Mouse (Mus musculus): ENCODE measurements around the gene Snapin.

Gene Snapin

DNA sequence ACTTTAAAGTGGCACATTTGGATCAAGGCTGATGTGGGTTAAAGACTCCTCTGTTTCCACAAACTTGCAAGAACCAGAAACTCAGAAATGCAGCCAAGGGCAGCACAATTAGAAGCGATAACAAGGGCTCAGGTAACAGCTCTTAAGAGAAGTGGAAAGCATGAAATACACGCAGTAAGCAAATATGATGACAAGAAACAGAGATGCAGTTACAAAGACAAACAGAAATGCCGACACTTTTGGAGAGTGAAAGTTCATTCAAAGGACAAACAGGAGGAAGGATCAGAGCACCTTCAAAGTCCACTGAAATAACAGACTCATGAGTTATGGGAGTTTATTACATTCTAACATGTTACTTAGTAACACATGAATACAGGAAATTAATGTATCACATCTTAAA is 15.5 kb upstream of the Snapin start:
- in situ Hi-C loops (cut with MboI, MseI) = no loop called here

DNA sequence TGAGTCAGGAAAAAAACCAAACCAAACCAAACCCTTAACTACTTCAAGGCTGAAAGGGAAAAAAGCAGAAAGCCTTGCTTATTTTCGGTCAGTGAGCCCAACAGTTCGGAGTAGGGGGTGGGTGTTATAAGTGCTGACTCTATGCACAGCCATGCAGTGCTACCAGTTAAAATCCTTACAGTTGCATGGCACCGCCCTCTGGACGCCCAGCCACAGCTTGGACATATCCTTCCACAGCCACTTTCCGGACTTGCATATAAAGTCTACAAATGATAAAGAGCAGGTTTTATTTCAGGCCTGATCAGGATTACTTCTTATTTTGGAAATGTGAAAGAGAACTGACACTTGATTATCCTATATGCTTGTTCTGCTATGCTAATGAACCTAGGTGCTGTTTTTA is 14.4 kb upstream of the Snapin start:
- in situ Hi-C loops (cut with MboI, MseI) = no loop called here

DNA sequence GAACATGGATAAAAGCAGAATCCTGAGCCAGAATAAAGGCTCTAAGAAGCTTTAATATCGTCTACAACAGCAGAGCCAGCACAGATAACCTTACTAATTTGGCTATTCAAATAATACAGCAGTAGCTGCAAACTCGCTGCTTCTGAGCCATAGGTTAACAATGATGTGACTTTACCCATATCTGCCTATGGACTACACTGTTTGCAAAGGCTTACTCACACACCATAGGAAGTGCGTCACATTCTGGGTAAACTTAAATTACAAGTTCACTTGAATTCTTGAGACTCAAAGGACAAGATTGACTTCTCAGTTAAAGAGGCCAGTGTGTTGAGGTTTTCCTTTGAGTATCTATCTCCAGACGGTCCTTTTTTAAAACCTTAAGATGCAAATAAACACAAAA is 12.6 kb upstream of the Snapin start:
- in situ Hi-C loops (cut with MboI, MseI) = no loop called here

DNA sequence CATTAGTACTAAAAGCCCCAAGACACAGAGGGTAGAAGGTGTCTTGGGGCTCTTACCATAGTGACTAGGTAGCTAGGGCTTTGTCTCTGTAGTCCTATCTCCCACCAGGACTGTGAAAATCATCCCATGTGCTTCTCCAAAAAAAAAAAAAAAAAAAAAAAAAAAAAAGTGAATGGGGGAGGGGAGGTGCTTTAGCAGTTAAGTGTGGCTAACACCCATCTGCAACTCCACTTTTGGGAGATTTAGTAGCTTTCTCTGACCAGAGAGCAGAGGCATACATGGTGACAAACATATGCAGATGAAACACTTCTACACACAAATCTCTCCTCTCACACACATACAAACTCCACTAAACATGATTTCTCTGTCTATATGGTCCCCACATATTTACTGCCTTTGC is 6.8 kb upstream of the Snapin start:
- in situ Hi-C loops (cut with MboI, MseI) = no loop called here

DNA sequence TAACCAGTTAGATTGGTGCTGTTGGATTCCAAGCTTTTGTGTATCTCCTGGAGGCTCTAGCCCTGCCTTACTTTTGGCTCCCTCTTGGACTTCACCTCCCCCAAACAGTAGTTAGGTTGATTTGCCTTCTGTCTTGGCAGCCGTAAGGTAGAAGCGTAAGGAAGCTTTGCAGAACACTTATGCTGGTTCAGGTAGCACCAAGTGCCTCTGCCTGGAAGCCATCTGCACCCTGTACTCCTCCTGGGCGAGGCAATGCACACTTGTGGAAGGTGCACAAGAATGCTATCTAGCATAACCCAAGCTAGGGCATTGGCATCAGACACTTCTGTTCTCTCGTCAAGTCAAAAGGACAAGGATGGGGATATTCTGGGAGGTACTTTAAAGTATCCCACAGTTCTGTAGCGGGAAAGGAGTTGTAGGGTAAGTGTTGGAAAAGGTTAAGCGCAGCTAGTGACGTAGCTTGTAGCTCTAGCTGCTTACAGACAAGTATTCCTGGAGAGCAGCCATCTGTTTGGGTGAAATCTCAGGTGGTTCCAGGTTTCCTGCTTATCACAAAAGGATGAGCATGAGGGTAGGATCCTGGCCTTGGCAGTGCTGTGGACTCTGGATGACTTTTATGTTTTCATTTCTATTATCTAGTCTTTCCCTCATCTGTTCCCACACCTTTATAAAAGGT is 5.2 kb upstream of the Snapin start:
- in situ Hi-C loops (cut with MboI, MseI) = no loop called here

DNA sequence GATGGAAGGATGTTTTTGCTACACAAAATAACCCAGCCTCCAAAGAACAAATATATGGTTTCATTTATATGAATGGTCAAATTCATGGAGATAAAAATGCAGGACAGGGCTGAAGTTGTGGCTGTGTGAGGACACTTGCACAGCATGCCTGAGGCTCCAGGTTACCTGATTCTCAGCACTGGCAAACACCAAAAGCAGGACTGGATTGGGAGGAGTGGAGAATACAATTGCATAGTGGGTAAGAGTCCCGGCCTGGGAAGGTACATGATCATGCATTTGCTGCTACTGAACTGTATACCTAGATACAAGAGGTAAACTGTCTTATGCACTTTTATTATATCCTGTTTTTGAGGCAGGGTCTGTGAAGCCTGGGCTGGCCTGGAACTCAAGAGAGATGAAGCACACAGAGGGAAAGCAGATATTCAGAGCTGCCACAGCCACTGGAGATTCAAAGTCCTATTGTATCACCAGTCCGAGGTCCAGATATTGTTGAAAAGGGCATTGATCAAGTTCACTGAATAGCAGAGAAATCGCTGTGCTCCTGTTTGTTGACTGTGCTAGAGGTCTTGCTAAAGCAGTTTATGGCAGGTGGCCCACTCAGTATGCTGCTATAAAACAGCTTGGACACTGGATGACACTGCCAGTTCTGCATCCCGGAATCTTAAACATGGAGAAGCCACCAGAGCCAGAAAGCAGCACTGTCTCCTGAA is 3.2 kb upstream of the Snapin start:
- in situ Hi-C loops (cut with MboI, MseI) = loop anchor here (5.0 kb wide), 1 partner anchor 93 kb away; no protein-coding TSS in a partner anchor

DNA sequence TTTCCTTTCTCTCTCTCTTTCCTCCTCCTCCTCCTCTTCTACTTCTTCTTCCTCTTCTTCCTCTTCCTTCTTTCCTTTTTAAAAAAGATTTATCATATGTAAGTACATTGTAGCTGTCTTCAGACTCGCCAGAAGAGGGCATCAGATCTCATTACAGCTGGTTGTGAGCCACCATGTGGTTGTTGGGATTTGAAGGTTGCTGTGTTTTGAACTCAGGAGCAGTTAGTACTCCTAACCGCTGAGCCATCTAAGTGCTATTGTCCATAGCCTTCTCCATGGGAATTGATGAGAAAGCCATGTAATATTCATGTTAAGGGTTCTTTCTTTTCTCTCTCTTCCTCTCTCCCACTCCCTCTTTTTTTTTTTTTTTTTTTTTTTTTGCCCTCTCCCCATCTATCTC is 517 bp upstream of the Snapin start:
- in situ Hi-C loops (cut with MboI, MseI) = loop anchor here (5.0 kb wide), 1 partner anchor 96 kb away; no protein-coding TSS in a partner anchor

DNA sequence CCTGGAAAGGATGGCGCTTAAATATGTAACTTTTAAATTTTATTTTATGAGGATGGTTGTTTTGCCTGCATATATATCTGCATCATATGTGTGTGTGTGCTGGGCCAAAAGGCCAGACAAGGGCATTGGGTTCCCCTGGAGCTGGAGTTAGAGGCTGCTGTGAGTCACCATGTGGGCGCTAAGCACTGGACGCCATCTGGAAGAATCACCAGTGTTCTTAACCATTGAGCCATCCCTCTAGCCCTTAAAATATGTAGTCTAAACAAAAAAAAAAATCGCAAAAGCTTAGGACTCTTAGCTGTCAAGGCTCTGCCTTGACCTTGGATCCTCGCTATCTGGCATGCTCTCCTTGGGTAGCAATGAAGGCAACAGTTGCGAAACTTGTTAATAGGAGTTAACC is 2.3 kb downstream of the Snapin start:
- in situ Hi-C loops (cut with MboI, MseI) = no loop called here

DNA sequence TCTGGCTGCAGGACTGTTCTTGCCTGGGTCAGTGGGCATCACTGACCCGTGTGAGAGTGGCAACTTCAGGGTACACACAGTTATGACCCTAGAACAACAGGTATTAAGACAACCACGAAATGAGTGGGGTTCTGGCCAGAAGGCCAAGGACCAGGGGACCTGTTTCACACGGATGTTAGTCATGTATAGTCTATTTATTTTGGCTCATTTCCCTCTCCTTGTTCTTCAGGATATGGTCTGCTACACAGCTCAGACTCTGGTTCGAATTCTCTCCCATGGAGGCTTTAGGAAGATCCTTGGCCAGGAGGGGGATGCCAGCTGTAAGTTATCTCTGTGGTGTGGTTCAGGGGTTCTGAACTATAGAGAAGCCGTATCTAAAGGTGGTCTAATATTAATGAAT is 3.8 kb downstream of the Snapin start:
- in situ Hi-C loops (cut with MboI, MseI) = no loop called here

DNA sequence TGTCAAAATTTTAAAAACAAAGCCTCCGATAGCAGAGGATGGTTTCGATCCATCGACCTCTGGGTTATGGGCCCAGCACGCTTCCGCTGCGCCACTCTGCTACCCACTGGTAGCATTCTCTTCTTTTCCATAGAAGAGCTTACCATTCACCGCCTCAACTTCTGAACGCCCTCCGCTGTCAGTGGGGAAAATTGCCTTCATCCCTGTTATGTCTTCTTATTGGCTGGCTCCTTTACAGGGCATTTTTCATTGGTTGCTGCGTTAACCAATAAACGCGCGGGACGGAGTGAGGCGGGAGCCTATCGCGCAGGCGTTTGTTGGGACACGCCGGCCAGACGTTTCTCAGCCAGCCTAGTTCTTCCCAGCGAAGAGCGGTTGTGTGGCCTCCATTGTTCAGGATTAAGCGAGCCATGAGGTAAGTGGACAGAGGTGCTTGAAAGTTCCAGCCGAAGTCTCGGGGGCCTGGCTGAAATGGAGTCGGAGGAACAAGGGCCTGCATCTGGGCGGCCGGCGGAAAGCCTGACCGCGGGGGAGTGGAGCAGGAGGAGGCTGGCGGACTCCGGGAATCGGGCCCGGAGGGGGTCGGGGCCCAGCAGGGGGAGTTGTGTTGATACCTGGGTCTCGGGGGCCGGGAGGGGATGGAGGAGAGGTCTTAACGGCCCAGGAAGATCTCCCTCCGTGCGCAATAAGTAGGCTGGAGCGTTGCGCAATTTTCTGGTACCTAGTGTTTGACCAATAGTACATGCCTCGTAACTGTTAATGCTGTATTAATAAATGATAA is 14.8 kb downstream of the Snapin start, which contains the start of gene Ilf2:
Gene Ilf2, plus strand, starts transcription at position 296 of the 781 bp plus-strand sequence.
- in situ Hi-C loops (cut with MboI, MseI) = no loop called here

DNA sequence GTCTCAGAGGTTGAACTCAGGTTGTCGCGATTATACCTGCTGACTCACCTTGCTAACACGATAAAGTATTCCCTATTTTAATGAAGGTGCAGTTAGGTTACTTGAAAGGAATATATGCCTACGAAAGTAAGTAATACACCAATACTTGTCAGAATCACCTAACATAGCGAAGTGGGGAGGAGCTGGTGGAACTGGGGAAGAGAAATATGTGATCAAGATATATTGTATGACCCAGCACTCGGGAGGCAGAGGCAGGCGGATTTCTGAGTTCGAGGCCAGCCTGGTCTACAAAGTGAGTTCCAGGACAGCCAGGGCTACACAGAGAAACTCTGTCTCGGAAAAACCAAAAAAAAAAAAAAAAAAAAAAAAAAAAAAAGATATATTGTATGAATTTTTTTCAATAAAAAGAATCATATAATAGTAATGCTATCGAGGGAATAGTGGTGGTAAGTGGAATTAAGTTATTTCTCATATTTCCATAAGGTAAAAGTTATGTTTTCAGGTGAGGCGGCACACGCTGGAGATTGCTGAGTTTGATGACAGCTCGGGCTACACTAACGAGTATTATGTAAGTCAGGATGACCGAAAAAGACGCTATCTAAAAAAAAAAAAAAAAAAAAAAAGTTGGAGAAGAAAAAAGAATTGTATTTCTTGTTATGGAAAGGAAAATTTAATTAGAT is 15.5 kb downstream of the Snapin start:
- in situ Hi-C loops (cut with MboI, MseI) = no loop called here

DNA sequence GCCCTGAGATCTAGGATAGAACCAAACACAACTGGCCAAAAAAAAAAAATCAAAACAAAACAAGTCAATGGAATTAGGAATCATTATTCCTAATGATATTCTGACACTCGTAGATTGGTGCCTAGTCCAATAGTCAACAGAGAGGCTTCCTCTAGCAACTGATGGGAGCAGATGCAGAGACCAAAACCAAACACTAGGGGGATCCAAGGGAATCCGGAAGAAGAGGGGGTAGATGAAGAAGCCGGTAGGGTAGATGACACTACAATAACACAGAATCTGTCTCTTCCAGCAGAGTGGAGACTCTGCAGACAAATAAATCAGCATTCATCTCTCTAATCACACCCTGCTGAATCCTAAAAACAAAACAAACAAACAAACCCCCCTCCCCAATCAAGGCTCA is 18.6 kb downstream of the Snapin start:
- in situ Hi-C loops (cut with MboI, MseI) = no loop called here

DNA sequence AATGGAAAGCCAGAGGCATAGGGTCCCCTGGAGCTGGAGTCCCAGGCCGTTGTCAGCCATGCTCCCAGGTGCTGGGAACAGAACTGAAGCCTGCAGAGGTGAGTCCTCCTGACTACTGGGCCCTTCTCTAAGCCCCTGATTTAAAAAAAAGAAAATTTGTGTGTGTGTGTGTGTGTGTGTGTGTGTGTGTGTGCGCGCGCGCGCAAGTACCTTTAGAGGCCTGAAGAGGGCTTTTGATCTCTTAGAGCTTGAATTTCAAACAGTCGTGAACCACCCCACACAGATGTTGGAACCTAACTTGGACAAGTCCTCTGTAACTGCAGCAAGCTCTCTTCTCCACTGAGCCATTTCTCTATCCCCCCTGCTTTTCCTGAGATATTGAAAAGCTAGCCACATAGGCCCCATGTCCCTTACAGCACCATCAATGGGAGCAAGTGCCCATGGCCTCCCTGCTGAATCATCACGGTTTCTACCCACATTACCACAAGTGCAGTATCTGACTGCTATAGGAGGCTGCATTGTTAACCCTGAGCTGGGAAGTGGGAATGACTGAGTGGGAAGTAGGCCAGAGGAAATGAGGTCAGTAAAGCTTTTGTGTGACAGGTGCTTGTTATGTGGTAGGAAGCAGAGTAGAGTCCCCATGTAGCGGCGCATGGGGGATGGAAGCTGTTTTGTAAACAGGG is 23.1 kb downstream of the Snapin start:
- in situ Hi-C loops (cut with MboI, MseI) = no loop called here

DNA sequence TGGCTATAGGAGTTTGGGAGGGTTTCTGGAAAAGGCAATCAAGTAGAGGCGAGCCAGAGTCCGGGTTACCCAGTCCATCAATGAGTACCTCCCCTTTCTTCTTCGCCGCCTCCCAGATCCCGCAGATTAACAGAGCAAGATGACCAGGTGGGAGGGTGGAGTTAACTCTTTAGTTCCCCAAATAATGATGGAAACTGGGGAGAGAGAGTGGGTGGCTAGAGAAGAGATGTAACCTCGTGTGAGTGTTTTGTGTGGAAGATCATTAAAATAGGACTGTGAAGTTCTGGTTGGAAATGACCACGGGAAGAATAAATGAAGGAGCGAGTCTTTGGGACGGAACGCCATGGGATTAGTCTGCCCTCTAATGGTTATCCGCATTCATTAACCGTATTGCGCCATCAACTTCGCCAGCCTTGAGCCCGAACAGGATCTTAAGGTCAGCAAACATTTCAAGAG is 24.5 kb downstream of the Snapin start:
- in situ Hi-C loops (cut with MboI, MseI) = no loop called here

DNA sequence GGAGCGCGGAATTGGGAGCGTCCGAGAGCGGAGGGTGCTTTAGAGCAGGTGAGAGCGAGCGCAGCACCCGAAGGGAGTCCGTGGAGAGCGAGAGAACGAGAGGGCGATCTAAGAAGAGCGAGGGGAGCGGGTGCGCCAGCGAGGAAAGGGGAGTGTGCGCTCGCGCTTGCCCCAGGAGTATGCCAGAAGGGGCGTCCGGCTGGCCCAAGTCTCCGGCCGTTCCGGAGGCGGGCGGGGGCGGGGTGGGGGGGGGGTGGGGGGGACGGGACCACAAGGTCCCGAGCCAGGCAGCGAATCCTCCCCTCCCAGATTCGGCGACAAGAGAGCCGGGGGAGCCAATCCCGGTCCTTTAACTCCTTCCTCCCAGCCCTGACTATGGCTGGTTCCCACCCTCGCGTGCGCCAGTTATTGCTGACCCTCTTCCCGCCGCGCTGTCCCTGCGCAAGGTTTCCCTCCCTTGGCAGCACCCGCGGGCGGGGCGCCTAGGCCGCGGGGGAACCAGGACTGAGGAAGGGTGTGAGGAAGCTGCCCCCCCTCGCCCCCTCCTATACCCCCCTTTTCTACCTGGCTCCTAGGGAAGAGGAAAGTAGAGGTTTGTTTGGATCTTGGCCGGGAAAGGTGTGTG is 25.0 kb downstream of the Snapin start, which contains the start of gene Npr1:
Gene Npr1, minus strand, starts transcription at position 181 of the 625 bp plus-strand sequence.
- in situ Hi-C loops (cut with MboI, MseI) = no loop called here

DNA sequence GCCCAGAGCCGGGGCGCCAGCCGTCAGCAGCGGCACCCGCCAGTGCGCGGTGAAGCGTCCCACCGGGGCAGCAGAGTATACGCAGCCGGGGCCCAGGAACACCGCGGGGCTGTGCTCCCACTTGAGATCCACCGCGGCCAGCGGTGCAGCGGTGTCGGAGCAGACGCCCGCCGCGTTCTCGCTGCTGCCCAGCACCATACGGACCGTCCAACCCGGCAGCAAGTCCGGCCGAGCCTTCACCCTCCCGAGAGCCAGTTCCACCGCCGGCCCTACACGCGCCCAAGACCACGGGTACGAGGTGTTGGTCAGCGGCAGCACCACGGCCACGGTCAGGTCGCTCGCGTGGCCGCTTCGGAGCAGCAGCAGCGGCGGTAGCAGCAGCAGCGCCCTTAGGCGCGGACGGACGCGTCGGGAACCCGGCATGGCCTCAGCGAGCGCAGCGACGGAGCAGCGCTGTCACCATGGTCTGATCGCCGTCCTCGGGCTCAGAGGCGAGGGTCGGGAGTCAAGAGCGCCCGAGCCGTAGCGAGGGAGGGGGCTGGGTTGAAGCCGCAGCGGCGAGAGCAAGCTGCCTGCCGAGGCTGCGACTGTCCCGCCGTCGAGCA is 25.6 kb downstream of the Snapin start:
- in situ Hi-C loops (cut with MboI, MseI) = no loop called here

DNA sequence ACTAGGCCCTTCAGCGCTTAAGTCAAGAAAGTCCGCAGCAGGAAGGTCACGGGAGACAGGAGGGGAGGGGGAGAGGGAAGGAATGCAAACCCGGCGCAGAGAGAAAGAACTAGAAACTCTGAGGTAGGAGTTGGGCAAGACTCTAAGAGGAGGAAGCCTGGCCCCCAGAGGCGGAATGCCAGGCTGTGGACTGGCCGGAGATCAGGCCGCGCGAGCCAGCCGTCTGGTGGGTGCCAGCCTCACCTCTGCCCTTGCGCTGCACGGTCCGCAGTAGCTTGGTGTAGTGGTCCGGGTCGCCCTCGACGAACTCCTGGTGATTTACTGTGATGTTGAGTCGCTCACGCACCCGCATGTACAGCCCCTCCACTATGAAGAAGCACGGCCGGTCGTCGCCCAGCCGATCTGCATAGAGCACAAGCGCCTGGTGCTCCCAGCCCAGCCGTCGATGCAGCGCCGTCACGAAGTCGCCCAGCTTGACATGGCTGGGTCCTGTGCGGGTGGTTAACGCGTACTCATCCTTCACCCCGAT is 26.2 kb downstream of the Snapin start:
- in situ Hi-C loops (cut with MboI, MseI) = no loop called here

DNA sequence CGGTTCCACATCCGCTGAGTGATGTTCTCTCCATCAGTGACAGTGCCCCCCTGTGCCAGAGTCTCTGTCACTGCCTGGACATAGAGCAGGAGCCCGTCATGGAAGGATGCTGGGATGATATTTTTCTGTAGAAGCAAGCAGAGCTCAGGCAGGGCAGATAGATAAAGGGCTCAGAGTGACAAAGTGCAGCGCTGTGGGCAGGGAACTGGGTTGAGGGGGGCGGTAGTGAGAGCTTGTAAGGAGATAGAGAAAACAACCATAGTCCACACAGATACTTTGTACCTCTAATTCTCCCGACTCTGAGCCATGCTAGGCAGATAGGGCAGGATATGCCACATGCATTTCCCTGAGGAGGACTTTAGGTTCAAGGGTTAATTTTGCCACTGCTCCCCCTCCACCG is 28.3 kb downstream of the Snapin start:
- in situ Hi-C loops (cut with MboI, MseI) = no loop called here

DNA sequence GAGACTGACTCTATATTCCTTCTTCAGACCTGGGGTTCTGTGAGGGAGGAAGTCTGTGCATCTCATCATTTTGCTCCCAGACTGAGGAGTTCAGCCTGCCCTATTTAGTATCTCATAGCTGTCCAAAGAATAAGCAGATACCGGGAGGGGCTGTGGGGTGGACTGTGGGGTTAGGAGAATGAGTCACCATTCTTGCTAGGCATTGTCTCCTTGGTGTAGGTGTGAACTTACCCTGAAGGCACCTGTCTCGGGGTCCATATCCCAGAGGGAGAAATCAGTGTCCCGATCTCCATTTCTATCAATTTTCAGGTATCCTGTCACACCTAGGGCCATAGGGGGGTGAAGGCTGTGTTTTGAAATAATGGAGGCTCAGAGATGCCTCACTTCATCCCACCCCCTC is 28.9 kb downstream of the Snapin start:
- in situ Hi-C loops (cut with MboI, MseI) = no loop called here

DNA sequence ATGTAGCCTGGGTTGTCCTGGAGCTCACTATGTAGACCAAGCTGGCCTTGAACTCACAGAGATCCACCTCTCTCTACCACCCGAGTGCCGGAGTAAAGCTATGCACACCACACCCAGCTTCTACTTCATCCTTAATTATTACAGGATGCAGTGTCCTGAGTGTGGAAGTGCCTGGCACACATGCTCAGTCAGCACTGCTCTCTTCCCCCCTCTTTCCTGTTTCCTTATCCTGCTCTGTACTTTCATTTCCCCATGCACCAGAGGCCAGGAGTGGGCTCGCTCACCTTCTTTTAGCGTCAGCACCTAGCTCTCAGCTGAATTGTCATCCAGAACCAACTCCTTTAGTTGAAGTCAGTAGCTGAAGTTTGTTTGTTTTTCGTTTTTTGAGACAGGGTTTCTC is 30.5 kb downstream of the Snapin start:
- in situ Hi-C loops (cut with MboI, MseI) = no loop called here
